Mouse (Mus musculus) ES-E14 (cell line): ENCODE results near the gene Gm5294. TPM values are rescaled to one million over a fixed set of nuclear protein-coding genes. Genes with fewer than 3 reads are reported as not detected.

ENCODE experiments used
- DNase-seq: peaks from one replicate; pipeline ENCODE4 v3.0.0-alpha.2; 2013; ENCODE audit warnings: low read depth, low spot score
- H3K27ac ChIP-seq: 2 replicates; pipeline ENCODE4 v1.5.1; 2012; ENCODE audit warnings: low read depth, mild to moderate bottlenecking, low read length, moderate library complexity, mixed read lengths; ENCODE audit not compliant: poor library complexity, insufficient read depth, severe bottlenecking
- H3K36me3 ChIP-seq: 2 replicates; pipeline ENCODE4 v1.6.1; 2012; ENCODE audit warnings: mild to moderate bottlenecking, low read length, moderate library complexity, mixed read lengths; ENCODE audit not compliant: control insufficient read depth, poor library complexity, insufficient read depth, severe bottlenecking
- H3K4me1 ChIP-seq, 2 experiments: fragments of 150-350 bp in 1 of 2; sonication (generic) in 1 of 2; 2 replicates each; pipeline ENCODE4 v1.6.1; 2012; ENCODE audit warnings: low read length in 2 of 2, mild to moderate bottlenecking in 1 of 2, mixed read lengths in 1 of 2; ENCODE audit not compliant: control insufficient read depth in 2 of 2, insufficient read depth in 2 of 2, poor library complexity in 1 of 2
- H3K4me3 ChIP-seq, 2 experiments: fragments of 150-350 bp in 1 of 2; sonication (generic) in 1 of 2; 2 replicates each; pipeline ENCODE4 v1.5.1; 2012; ENCODE audit warnings: low read length in 2 of 2, low read depth in 1 of 2, mild to moderate bottlenecking in 1 of 2, mixed read lengths in 1 of 2; ENCODE audit not compliant: insufficient read depth in 1 of 2, poor library complexity in 1 of 2, severe bottlenecking in 1 of 2
- H3K9ac ChIP-seq: 2 replicates; pipeline ENCODE4 v1.6.1; 2012; ENCODE audit warnings: low read depth, mild to moderate bottlenecking, low read length, mixed read lengths; ENCODE audit not compliant: poor library complexity, insufficient read depth, severe bottlenecking
- H3K9me3 ChIP-seq: fragments of 150-350 bp; sonication (generic); 2 replicates; pipeline ENCODE4 v1.6.1; 2012; ENCODE audit warnings: low read depth, mild to moderate bottlenecking, low read length; ENCODE audit not compliant: control insufficient read depth, insufficient read depth
- CHD2 ChIP-seq: IDR thresholded peaks from 2 replicates; pipeline ENCODE4 v1.6.1; 2014; ENCODE audit warnings: mild to moderate bottlenecking, low read depth, low read length, inconsistent platforms
- HCFC1 ChIP-seq: IDR thresholded peaks from 2 replicates; pipeline ENCODE4 v1.6.1; 2012; ENCODE audit warnings: low read length, inconsistent platforms, borderline replicate concordance; ENCODE audit not compliant: insufficient read depth
- MAFK ChIP-seq: IDR thresholded peaks from 2 replicates; pipeline ENCODE4 v1.6.1; 2014; ENCODE audit warnings: mild to moderate bottlenecking, low read depth, low read length, inconsistent platforms; ENCODE audit not compliant: insufficient read depth
- ZC3H11A ChIP-seq: IDR thresholded peaks from 2 replicates; pipeline ENCODE4 v1.6.1; 2012; ENCODE audit warnings: low read depth, mild to moderate bottlenecking, inconsistent platforms, low read length, borderline replicate concordance
- ZNF384 ChIP-seq: IDR thresholded peaks from 2 replicates; pipeline ENCODE4 v1.6.1; 2012; ENCODE audit warnings: low read depth, low read length, inconsistent platforms
- in situ Hi-C, 2 experiments: fragments of 600-800 bp; cut with MboI; formaldehyde crosslinking; loops; one replicate each; pipeline ENCODE4 v1.15.1; 2025; ENCODE audit warnings: low sequenced_read_pairs in 2 of 2, inconsistent platforms in 1 of 2; ENCODE audit not compliant: unreplicated experiment in 2 of 2
- total RNA-seq: library from RNA; depleted of rRNA; stranded (reverse); fragments of 300-350 nt; gene quantifications from 2 replicates; pipeline ENCODE4 v1.2.3, GENCODE M21; 2012

Gene Gm5294
- total RNA-seq, 1 experiment: not detected

DNA sequence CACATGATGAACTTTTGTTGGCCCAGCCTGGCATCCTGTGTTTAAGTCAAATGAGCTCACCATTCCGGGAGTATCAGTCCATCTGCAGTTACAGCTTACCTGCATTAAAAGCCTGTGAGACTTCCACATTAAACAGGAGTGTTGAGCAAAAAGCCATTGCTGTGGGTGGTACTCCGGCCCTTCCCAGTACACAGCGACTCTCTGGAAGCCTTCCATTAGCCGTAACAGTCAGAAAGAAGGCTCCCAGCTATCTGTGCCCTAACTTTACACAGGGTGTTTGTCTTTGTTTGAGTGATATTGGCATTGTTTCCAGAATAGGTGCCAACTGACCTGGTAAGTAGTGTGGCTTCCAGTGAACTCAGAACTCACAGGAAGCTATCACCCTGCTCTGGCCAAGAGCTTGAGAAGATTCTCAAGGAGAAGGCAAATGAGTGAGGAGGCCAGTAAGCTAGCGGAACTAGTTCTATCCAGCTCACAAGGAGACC, 31.5 kb downstream of the Gm5294 start:
- Histone ChIP-seq H3K4me3 (no peak overlapping the region), H3K27ac (no peak overlapping the region), H3K9me3 (no peaks in the 10 kb centered on the region), H3K4me1 (no peaks in the 10 kb centered on the region), H3K36me3 (no peaks in the 10 kb centered on the region), H3K9ac (no peak overlapping the region)
- TF ChIP-seq ZNF384 (no peak), CHD2 (no peak), ZC3H11A (no peak), MAFK (no peak), HCFC1 (no peak)
- no peak for DNase-seq
- in situ Hi-C loops: loop anchor here in 1 of 2 experiments (10.0 kb wide), 2 partner anchors 233 to 323 kb away; no protein-coding TSS in a partner anchor

DNA sequence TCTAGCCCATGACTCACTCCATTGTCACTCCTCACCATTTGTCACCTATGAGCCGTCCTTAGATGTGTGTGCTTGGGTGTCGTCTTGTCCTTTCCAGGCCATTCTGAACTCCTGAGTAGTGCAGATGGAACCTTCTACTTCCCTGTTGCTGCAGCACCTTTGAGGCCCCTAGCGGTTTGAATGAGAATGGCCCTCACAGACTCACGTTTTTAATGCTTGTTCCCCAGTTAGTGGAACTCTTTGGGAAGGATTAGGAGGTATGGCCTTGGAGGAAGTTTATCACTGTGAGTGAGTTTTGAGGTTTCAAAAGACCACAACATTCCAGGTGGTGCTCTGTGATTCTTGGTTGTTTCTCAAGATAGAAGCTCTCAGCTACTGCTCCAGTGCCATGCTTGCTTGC, 32.3 kb downstream of the Gm5294 start:
- H3K4me3 ChIP-seq: no peak overlapping the region
- H3K9me3 ChIP-seq: no peaks in the 10 kb centered on the region
- no peaks in the 10 kb centered on the region for H3K36me3 ChIP-seq
- H3K9ac ChIP-seq: no peak overlapping the region
- no peak overlapping the region for H3K27ac ChIP-seq
- in situ Hi-C loops: loop anchor here in 1 of 2 experiments (10.0 kb wide), 2 partner anchors 233 to 323 kb away; no protein-coding TSS in a partner anchor
- H3K4me1 ChIP-seq: no peaks in the 10 kb centered on the region; a peak in 1 of 4 replicates
- DNase-seq: peak; percentile 19
- TF ChIP-seq ZC3H11A (no peak), CHD2 (no peak)

DNA sequence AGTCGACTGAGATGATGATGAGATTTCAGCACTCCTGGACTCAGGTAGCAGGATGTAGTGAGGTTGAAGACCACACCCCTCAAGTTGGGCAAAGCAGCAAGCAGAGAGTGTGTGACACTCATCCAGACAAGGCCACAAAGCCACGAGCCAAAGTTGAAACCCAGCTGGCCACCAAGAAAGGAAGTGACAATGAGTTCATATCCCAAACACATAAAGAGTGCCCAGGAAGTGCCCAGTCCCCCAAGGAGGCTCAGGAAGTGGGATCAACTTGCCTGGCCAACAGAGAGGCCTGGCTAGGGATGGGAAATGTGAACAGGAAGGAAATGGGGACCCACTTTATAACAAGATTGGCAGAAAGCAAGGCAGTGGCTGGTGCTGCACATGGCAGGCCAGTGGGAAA, 33.5 kb downstream of the Gm5294 start:
- in situ Hi-C loops: loop anchor here in 1 of 2 experiments (10.0 kb wide), 2 partner anchors 231 to 321 kb away; no protein-coding TSS in a partner anchor
- no peak overlapping the region for H3K4me3 ChIP-seq
- H3K36me3 ChIP-seq: no peaks in the 10 kb centered on the region
- no peak for TF ChIP-seq ZC3H11A
- no peak for TF ChIP-seq ZNF384
- no peak for TF ChIP-seq MAFK
- no peak for TF ChIP-seq HCFC1
- TF ChIP-seq CHD2: no peak
- H3K9me3 ChIP-seq: no peaks in the 10 kb centered on the region
- no peak overlapping the region for H3K27ac ChIP-seq
- no peak overlapping the region for H3K9ac ChIP-seq
- H3K4me1 ChIP-seq: peaks cover 0 to 2% of the 10 kb centered on the region in 2 experiments; a peak in 1 of 4 replicates
- no peak for DNase-seq

DNA sequence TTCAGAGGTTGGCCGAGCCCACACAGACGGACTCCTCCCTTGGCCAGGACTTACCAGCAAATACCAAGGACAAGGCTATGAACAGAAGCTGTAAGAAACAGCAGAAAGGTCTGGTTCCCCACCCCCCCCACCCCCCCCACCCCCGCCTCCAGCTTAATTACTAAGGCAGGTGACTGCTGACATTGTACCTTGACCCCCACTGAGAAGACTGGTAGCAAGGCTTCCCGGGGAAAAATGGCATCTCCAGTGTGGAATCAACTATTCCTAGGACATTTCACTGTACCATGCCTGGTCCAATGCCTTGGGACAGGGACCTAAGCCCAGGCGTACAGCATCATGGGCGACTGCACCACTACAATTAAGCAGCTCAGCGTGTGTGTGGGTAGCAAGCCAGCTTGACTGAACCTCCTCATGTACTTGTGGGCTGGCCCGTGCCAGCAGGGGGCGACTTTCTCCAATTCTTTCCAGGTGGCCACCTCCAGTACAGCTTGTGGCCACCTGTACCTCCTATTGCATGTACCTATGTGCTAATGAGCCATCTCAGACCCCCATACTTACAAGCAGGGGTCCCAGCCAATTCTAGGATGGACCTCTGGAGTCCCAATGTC, 37.2 kb downstream of the Gm5294 start:
- Histone ChIP-seq H3K27ac (no peak overlapping the region), H3K9me3 (no peaks in the 10 kb centered on the region), H3K4me3 (no peak overlapping the region), H3K36me3 (no peaks in the 10 kb centered on the region), H3K4me1 (peaks cover 0 to 2% of the 10 kb centered on the region in 2 experiments; a peak in 1 of 4 replicates), H3K9ac (no peak overlapping the region)
- in situ Hi-C loops: loop anchor here (5.0 to 10.0 kb wide), 4 partner anchors 225 to 320 kb away; no protein-coding TSS in a partner anchor
- TF ChIP-seq HCFC1: no peak
- TF ChIP-seq ZNF384: no peak
- no peak for TF ChIP-seq MAFK
- TF ChIP-seq CHD2: no peak
- peak; percentile 71; the same call in 1 of the 2 replicates for TF ChIP-seq ZC3H11A
- peak; percentile 48 for DNase-seq
